Mouse (Mus musculus) cortical plate, adult 2 months (tissue): Measurements from ENCODE around the gene Hlcs. TPM values are rescaled to one million over a fixed set of nuclear protein-coding genes. Genes with fewer than 3 reads are reported as not detected.

ENCODE experiments used
- H3K27ac ChIP-seq: fragments of 200-500 bp; 2 replicates; pipeline ENCODE4 v1.5.1; 2012; ENCODE audit warnings: low read length, control low read depth, inconsistent platforms; ENCODE audit not compliant: insufficient read depth
- H3K4me1 ChIP-seq: fragments of 200-500 bp; 2 replicates; pipeline ENCODE4 v1.6.1; 2011; ENCODE audit warnings: low read length; ENCODE audit not compliant: control insufficient read depth, insufficient read depth
- H3K4me3 ChIP-seq: fragments of 200-500 bp; 2 replicates; pipeline ENCODE4 v1.5.1; 2011; ENCODE audit warnings: mild to moderate bottlenecking, low read length, control low read depth; ENCODE audit not compliant: insufficient read depth
- CTCF ChIP-seq: fragments of 200-500 bp; IDR thresholded peaks from 2 replicates; pipeline ENCODE4 v1.5.1; 2011; ENCODE audit warnings: mild to moderate bottlenecking, control low read depth, low read length; ENCODE audit not compliant: insufficient read depth; ENCODE audit errors: extremely low read depth
- POLR2A ChIP-seq: fragments of 200-500 bp; IDR thresholded peaks from 2 replicates; pipeline ENCODE4 v1.6.1; 2011; ENCODE audit warnings: mild to moderate bottlenecking, low read length, control low read depth; ENCODE audit not compliant: insufficient read depth; ENCODE audit errors: extremely low read depth
- polyA plus RNA-seq: library from polyadenylated mRNA; depleted of rRNA; stranded (reverse); fragments of >200 nt; gene quantifications from 2 replicates; pipeline ENCODE4 v1.2.3, GENCODE M21; 2012

Hlcs gene
- polyA plus RNA-seq, 1 experiment = 10.2 TPM

GRCm38 (mm10) chr16:94311931-94312330 lies 1.4 kb downstream of the Hlcs start:
- Histone ChIP-seq H3K4me3 (peak overlapping the region; percentile 79; the same call in 1 of the 2 replicates), H3K4me1 (peaks cover 5% of the 10 kb centered on the region; the same call in 1 of the 2 replicates), H3K27ac (peak overlapping the region; percentile 81)
- TF ChIP-seq CTCF (no peak), POLR2A (no peak)

GRCm38 (mm10) chr16:94311416-94311815 lies 2.0 kb downstream of the Hlcs start:
- no peak overlapping the region for H3K27ac ChIP-seq
- H3K4me3 ChIP-seq = peak overlapping the region; percentile 79; the same call in 1 of the 2 replicates
- peaks cover 5% of the 10 kb centered on the region; the same call in 1 of the 2 replicates for H3K4me1 ChIP-seq
- TF ChIP-seq CTCF (no peak), POLR2A (no peak)

- TF ChIP-seq POLR2A (no peak), CTCF (no peak)
- Histone ChIP-seq H3K27ac (no peak overlapping the region), H3K4me1 (peaks cover 5% of the 10 kb centered on the region; the same call in 1 of the 2 replicates), H3K4me3 (no peak overlapping the region)
Observed at GRCm38 (mm10) chr16:94309025-94309424, 4.3 kb downstream of the Hlcs start.

GRCm38 (mm10) chr16:94307942-94308341 lies 5.4 kb downstream of the Hlcs start:
- no peak for TF ChIP-seq CTCF
- TF ChIP-seq POLR2A = no peak
- Histone ChIP-seq H3K27ac (peak overlapping the region; percentile 36; the same call in 1 of the 2 replicates), H3K4me1 (peaks cover 4% of the 10 kb centered on the region; the same call in 1 of the 2 replicates), H3K4me3 (no peak overlapping the region)

GRCm38 (mm10) chr16:94307526-94307925 lies 5.8 kb downstream of the Hlcs start:
- Histone ChIP-seq H3K27ac (peak overlapping the region; percentile 36; the same call in 1 of the 2 replicates), H3K4me3 (no peak overlapping the region), H3K4me1 (peaks cover 4% of the 10 kb centered on the region; the same call in 1 of the 2 replicates)
- no peak for TF ChIP-seq CTCF
- no peak for TF ChIP-seq POLR2A

GRCm38 (mm10) chr16:94303203-94303535 lies 10.2 kb downstream of the Hlcs start:
- peak overlapping the region; percentile 34 for H3K4me3 ChIP-seq
- H3K4me1 ChIP-seq = peaks cover 2% of the 10 kb centered on the region; the same call in 1 of the 2 replicates
- no peak overlapping the region for H3K27ac ChIP-seq
- TF ChIP-seq POLR2A (no peak), CTCF (no peak)

- Histone ChIP-seq H3K4me3 (peak overlapping the region; percentile 34), H3K4me1 (no peaks in the 10 kb centered on the region), H3K27ac (peak overlapping the region; percentile 43)
- TF ChIP-seq CTCF (peak; percentile 40; the same call in 1 of the 2 replicates), POLR2A (peak; percentile 31; the same call in 1 of the 2 replicates)
Observed at GRCm38 (mm10) chr16:94302274-94303202, 10.8 kb downstream of the Hlcs start.

GRCm38 (mm10) chr16:94301696-94302095 lies 11.7 kb downstream of the Hlcs start:
- Histone ChIP-seq H3K27ac (no peak overlapping the region), H3K4me1 (no peaks in the 10 kb centered on the region), H3K4me3 (no peak overlapping the region)
- TF ChIP-seq POLR2A = no peak
- TF ChIP-seq CTCF = 0 out of 2 replicates have a peak, but pooled peaks have one; percentile 11

GRCm38 (mm10) chr16:94301194-94301593 lies 12.2 kb downstream of the Hlcs start:
- no peak overlapping the region for H3K27ac ChIP-seq
- no peak for TF ChIP-seq CTCF
- no peak for TF ChIP-seq POLR2A
- no peak overlapping the region for H3K4me3 ChIP-seq
- no peaks in the 10 kb centered on the region for H3K4me1 ChIP-seq
